Mouse (Mus musculus) hindbrain, embryonic 10.5 days (tissue): ENCODE data around the gene Slc22a22. TPM values are rescaled to one million over a fixed set of nuclear protein-coding genes. Genes with fewer than 3 reads are reported as not detected.
"Not testable (repeated sequence)": the region's sequence is repeated elsewhere in the genome, so short reads cannot be mapped to it uniquely, and the experiment has no call there.

Experiments
- DNase-seq: peaks from one replicate; pipeline ENCODE4 v3.0.0-alpha.2; 2017; ENCODE audit warnings: low spot score
- H3K27ac ChIP-seq: fragments of 300-500 bp; sonication (generic); 2 replicates; pipeline ENCODE4 v1.5.1; 2016; ENCODE audit warnings: mild to moderate bottlenecking, moderate library complexity
- H3K27me3 ChIP-seq: fragments of 300-500 bp; sonication (generic); 2 replicates; pipeline ENCODE4 v1.6.1; 2016; ENCODE audit warnings: mild to moderate bottlenecking; ENCODE audit not compliant: poor library complexity, insufficient read depth, severe bottlenecking
- H3K36me3 ChIP-seq: fragments of 300-500 bp; sonication (generic); 2 replicates; pipeline ENCODE4 v1.6.1; 2016; ENCODE audit warnings: mild to moderate bottlenecking, moderate library complexity
- H3K4me1 ChIP-seq: fragments of 300-500 bp; sonication (generic); replicated peaks from 2 replicates; pipeline ENCODE4 v1.6.1; 2016; ENCODE audit warnings: mild to moderate bottlenecking
- H3K4me3 ChIP-seq: fragments of 300-500 bp; sonication (generic); 2 replicates; pipeline ENCODE4 v1.5.1; 2016; ENCODE audit warnings: mild to moderate bottlenecking, moderate library complexity
- H3K9me3 ChIP-seq: fragments of 300-500 bp; sonication (generic); 2 replicates; pipeline ENCODE4 v1.6.1; 2016; ENCODE audit warnings: mild to moderate bottlenecking, moderate library complexity
- WGBS: fragments of 180-500 bp; shearing (Covaris S2); methylation state at CpG from one replicate; pipeline ENCODE4 v1.1.7; 2016; 5-methylcytosine and 5-hydroxymethylcytosine counted together
- polyA plus RNA-seq: library from polyadenylated mRNA; unstranded; fragments of >200 nt; fragmentation: Nextera tagmentation; extraction: Ambion mirVana; gene quantifications from 2 replicates; pipeline ENCODE4 v1.2.1, GENCODE M21; 2016

Slc22a22 gene
- polyA plus RNA-seq, 1 experiment from 2014 or later, result not detected

DNA sequence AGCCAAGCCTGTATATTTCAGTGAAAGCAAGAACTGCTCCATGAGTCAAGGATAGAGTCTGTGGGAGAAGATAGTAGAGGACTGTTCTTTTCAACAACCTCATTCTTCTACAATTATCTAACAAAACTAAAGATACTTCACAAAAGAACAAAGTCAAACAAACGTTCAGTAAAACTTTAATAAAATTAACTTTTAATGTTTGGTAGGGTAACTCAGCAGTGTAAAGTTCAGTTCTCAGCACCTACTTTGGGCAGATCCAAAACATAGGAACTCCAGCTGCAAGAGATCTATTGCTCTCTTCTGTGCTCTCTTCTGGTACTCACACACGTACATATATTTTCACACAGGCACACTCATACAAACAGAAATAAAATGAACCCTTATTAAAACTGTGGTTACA lies 159.4 kb downstream of the Slc22a22 start:
- 84% methylated on average over 2 of the region's 2 CpGs for WGBS

DNA sequence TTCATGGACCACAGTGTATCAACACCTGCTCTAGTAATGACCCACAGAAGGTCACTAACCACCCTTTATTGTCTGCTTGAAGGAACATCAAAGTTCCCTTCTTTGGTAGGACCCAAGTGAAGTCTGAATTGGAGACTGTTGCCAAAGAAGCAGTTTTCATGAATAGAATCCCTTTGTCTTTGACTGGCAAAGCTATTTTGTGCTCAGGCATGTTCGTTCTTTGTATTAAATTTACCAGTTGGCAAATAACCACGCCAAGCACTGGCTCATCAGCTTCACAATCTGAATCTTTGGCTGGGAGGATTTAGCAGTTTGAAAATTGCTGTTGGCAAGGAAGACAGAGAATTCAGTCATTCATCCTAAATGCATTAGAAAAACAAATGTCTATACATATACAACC lies 160.9 kb downstream of the Slc22a22 start:
- no peaks in the 10 kb centered on the region for H3K4me1 ChIP-seq
- 78% methylated on average over 2 of the region's 2 CpGs for WGBS
- H3K9me3 ChIP-seq, result no peaks in the 10 kb centered on the region
- no peak for DNase-seq
- H3K27me3 ChIP-seq, result no peaks in the 10 kb centered on the region
- no peaks in the 10 kb centered on the region for H3K36me3 ChIP-seq
- no peak overlapping the region for H3K27ac ChIP-seq
- H3K4me3 ChIP-seq, result no peak overlapping the region

More for the DNA sequence above, 159.4 kb downstream of the Slc22a22 start:
- no peak overlapping the region for H3K27ac ChIP-seq
- H3K4me1 ChIP-seq, result no peaks in the 10 kb centered on the region
- H3K9me3 ChIP-seq, result no peaks in the 10 kb centered on the region
- no peak for DNase-seq
- H3K4me3 ChIP-seq, result no peak overlapping the region
- no peaks in the 10 kb centered on the region for H3K36me3 ChIP-seq
- H3K27me3 ChIP-seq, result no peaks in the 10 kb centered on the region

DNA sequence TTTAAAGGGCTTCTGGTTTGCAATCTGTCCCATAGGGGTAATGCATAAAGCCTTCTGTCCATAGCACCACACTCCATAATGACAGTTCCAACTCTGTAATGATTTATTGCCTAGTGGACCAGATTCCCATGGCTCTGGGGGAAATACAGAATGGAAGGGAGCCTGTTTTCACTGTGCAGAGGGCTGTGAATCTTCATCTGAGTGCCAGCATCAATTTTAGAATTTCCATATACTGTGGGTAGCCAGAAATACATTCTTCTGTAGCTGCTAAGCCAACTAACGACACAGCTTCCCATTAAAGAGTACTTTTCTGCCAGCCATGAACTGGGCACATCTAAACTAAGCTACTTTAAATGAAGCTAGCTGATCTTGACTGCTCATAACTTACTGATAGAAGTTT lies 174.7 kb downstream of the Slc22a22 start:
- no peak for DNase-seq
- no peaks in the 10 kb centered on the region for H3K4me1 ChIP-seq
- no peaks in the 10 kb centered on the region for H3K9me3 ChIP-seq
- 89% methylated on average over 1 of the region's 1 CpGs for WGBS
- H3K27me3 ChIP-seq, result no peaks in the 10 kb centered on the region
- no peak overlapping the region for H3K27ac ChIP-seq
- no peaks in the 10 kb centered on the region for H3K36me3 ChIP-seq
- H3K4me3 ChIP-seq, result no peak overlapping the region

DNA sequence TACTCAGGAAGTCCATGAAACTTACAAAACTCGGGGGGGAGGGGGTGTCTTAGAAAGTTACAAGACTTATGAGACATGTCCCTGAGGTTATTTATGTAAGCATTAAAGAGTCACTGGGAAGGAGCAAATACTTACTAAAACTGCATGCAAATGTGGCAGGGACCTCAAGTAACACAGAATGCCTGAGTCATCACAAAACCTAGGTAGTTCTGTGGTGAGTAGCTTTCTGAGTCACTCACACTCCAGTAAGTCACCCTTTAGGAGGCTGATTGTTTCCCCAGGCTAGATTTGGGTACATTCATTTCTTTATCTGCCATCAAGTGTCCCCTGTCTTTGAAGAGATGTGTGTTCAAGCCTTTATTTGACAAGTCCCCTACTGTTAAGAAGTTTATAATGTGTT lies 198.9 kb downstream of the Slc22a22 start:
- H3K27me3 ChIP-seq, result no peaks in the 10 kb centered on the region
- no peaks in the 10 kb centered on the region for H3K9me3 ChIP-seq
- H3K36me3 ChIP-seq, result no peaks in the 10 kb centered on the region
- H3K4me3 ChIP-seq, result no peak overlapping the region
- WGBS, result 63% methylated on average over 1 of the region's 1 CpGs
- no peak for DNase-seq
- no peak overlapping the region for H3K27ac ChIP-seq
- no peaks in the 10 kb centered on the region for H3K4me1 ChIP-seq

DNA sequence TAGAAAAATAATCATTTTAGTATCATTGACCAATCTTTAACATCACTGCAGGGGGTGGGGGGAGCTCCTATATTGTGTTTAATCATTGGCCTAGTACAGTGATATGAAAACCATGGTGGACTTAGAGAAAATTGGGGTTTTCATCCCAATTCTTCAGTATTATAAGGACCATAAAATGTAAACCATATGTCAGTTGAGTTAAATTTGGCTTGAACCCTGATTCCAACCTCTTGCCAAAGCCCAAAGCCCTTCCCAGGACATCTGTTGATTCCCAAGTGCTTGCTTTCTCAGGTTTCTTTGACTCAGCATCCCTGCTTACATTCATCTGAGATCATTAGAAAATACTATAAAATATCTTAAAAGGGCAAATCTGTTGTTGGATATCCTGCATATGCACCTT lies 201.0 kb downstream of the Slc22a22 start:
- no peak for DNase-seq
- Histone ChIP-seq H3K4me1 (no peaks in the 10 kb centered on the region), H3K9me3 (no peaks in the 10 kb centered on the region), H3K4me3 (no peak overlapping the region), H3K27me3 (no peaks in the 10 kb centered on the region), H3K36me3 (no peaks in the 10 kb centered on the region), H3K27ac (no peak overlapping the region)

DNA sequence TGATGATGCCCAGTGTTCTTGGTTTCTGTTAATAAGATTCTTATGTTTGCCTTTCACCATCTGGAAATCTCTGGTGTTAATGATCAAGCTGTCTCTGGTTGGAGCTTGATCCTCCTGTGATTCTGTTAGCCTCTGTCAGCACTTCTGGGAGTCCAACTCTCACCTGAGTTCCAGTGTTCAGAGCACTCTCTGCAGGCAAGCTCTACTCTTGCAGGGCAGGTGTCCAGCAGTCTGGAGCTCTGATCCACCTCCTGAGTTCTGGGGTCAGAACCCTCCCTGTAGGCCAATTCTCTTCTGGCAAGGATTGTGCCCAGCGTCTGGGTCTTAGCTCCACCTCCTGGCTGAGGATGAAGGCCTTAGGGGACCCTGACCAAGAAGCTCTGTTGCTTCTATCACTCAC lies 237.4 kb downstream of the Slc22a22 start:
- not testable (repeated sequence) for H3K4me1 ChIP-seq, H3K27me3 ChIP-seq
- 95% methylated on average over 1 of the region's 1 CpGs for WGBS

DNA sequence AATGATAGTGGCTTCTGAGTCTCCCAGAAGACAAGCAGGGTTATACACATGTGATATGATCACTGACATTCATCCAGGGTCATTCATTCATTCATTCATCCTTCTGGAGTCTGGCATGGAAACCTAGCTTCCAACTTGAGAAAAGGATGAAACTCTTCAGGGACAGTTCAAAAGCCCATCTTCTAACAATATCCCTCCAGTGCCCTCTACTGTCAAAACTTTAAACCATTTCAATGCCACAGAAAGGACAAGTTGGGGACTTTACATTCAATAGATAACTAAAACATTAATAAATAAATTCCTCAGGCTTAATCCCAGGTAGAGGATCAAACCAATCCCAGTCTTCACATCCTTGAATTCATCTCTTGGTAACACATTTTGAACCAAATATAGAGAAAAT lies 247.0 kb downstream of the Slc22a22 start:
- no peaks in the 10 kb centered on the region for H3K9me3 ChIP-seq
- H3K27me3 ChIP-seq, result no peaks in the 10 kb centered on the region
- no peak overlapping the region for H3K27ac ChIP-seq
- H3K36me3 ChIP-seq, result no peaks in the 10 kb centered on the region
- no peak for DNase-seq
- no peak overlapping the region for H3K4me3 ChIP-seq
- H3K4me1 ChIP-seq, result no peaks in the 10 kb centered on the region

More for the DNA sequence above, 237.4 kb downstream of the Slc22a22 start:
- not testable (repeated sequence) for H3K36me3 ChIP-seq, H3K4me3 ChIP-seq, DNase-seq, H3K27ac ChIP-seq, H3K9me3 ChIP-seq

DNA sequence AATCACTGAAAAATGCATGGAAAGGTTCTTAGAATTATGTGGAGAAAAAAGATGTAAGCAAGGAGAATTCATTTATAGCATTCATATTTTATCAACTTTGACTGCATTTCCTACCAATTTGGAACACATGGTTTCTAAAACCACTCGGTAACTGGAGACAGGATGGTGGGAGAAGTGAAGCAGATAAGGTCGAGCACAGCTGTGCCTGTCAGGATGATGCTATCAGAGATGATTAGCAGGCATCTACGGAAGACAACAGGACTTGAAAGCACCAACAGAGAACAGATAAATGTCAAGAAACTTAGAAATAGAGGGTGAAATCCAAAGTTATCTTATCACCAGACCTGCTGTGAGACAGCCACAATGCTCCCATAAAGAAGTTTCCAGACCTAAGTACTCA lies 272.1 kb downstream of the Slc22a22 start:
- Histone ChIP-seq H3K9me3 (no peaks in the 10 kb centered on the region), H3K27ac (no peak overlapping the region), H3K36me3 (no peaks in the 10 kb centered on the region), H3K27me3 (no peaks in the 10 kb centered on the region), H3K4me1 (no peaks in the 10 kb centered on the region), H3K4me3 (no peak overlapping the region)
- no peak for DNase-seq
- 70% methylated on average over 3 of the region's 3 CpGs for WGBS

DNA sequence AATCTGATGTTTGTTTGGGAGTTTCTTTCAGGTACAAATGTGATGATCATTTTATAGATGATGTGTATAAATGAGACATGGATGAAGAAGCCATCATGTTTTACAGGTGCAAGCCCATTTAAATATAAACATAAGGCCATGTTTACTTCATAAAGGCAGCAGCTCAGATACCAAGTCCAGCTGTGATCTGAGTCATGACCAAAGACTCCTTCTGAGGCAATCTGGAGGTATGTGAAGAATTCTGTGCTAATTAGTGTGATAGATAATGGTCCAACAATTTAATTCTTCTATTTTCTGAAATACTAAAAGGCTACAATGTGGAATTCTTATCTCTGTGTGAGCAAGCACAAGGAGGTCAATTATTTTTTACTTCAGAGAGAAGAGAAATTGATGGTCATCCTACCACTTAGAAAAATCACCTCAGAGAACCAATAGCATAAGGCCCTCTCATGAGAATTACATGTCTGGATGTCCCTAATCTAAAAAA lies 272.9 kb downstream of the Slc22a22 start:
- H3K4me1 ChIP-seq, result no peaks in the 10 kb centered on the region
- no peak for DNase-seq
- H3K27me3 ChIP-seq, result no peaks in the 10 kb centered on the region
- no peak overlapping the region for H3K4me3 ChIP-seq
- H3K36me3 ChIP-seq, result no peaks in the 10 kb centered on the region
- no peak overlapping the region for H3K27ac ChIP-seq
- no peaks in the 10 kb centered on the region for H3K9me3 ChIP-seq
